8 mouse cellular contexts compared by ENCODE assay signal in genomic region chr7:6696241-6697045, GRCm38 (mm10). TPM values are rescaled to one million over a fixed set of nuclear protein-coding genes. Genes with fewer than 3 reads are reported as not detected.
DNase-seq lines count a peak whose midpoint lies in the region; ATAC-seq and TF ChIP-seq lines count a peak whose summit lies in the region.

Zim1 (minus strand) TSS chr7:6696450.

- DNase-seq in 3134 (ENCODE audit: extremely low read depth, insufficient read length, low spot score), result peak; percentile 7
- peak; percentile 73 for DNase-seq in cerebellum, adult 11 months
- DNase-seq in heart, postnatal 10 days, result peak; percentile 89 to 91
- DNase-seq in kidney, postnatal 4 days, result peak; percentile 92 to 94
- DNase-seq in liver, embryonic 14.5 days (ENCODE audit: low read depth in 3 of 3, low spot score in 3 of 3), result peak; percentile 20 to 28 (median 24)
- DNase-seq in ovary, adult 18-20 months (ENCODE audit: low spot score), result peak; percentile 80
- DNase-seq in yolk sac, embryonic 10.5 days (ENCODE audit: low spot score), result peak; percentile 87

- peak; percentile 100 for ATAC-seq in forebrain, embryonic 15.5 days (replicated peaks)
- peak; percentile 84 for ATAC-seq in liver, embryonic 14.5 days (ENCODE audit: insufficient read depth)

- intact Hi-C loops in heart, postnatal 10 days (cut with DNase I), result loop anchor here (10.0 kb wide), 1 partner anchor 332 kb away; the partner anchor contains the start of gene Zfp78

- H3K27ac ChIP-seq in forebrain, embryonic 15.5 days (replicated peaks), result no peak within 1 kb of the TSS
- no peak within 1 kb of the TSS for H3K27ac ChIP-seq in liver, embryonic 14.5 days

- H3K36me3 ChIP-seq in forebrain, embryonic 15.5 days, result no peaks in the 10 kb centered on the region
- H3K36me3 ChIP-seq in liver, embryonic 14.5 days (replicated peaks; ENCODE audit: control insufficient read depth, insufficient read depth, low read depth), result no peaks in the 10 kb centered on the region

- no peaks in the 10 kb centered on the region for H3K9me3 ChIP-seq in forebrain, embryonic 15.5 days
- no peaks in the 10 kb centered on the region for H3K9me3 ChIP-seq in liver, embryonic 14.5 days (ENCODE audit: control insufficient read depth, low read length)

- WGBS in forebrain, embryonic 15.5 days, result 10% methylated on average over 32 of the region's 32 CpGs
- WGBS in liver, embryonic 14.5 days (ENCODE audit: insufficient replicate concordance), result 8% methylated on average over 32 of the region's 32 CpGs

- no peak for TF ChIP-seq EP300 in liver, embryonic 14.5 days (IDR thresholded peaks at IDR 0.05; ENCODE audit: low read depth)

- TF ChIP-seq CTCF in liver, embryonic 14.5 days (IDR thresholded peaks at IDR 0.05; ENCODE audit: low read depth), result no peak

- no peaks in the 10 kb centered on the region for H3K27me3 ChIP-seq in forebrain, embryonic 15.5 days
- no peaks in the 10 kb centered on the region for H3K27me3 ChIP-seq in liver, embryonic 14.5 days (ENCODE audit: control insufficient read depth, insufficient read depth, low read length)

- H3K9ac ChIP-seq in forebrain, embryonic 15.5 days (replicated peaks), result peak within 1 kb of the TSS; percentile 43; the same call in 1 of the 2 replicates
- H3K9ac ChIP-seq in liver, embryonic 14.5 days (replicated peaks), result no peak within 1 kb of the TSS

- H3K4me3 ChIP-seq in forebrain, embryonic 15.5 days, result peak within 1 kb of the TSS; percentile 52
- H3K4me3 ChIP-seq in liver, embryonic 14.5 days (ENCODE audit: insufficient read depth in 1 of 2, low read depth in 2 of 2, low read length in 2 of 2), result peak within 1 kb of the TSS; percentile 29 to 58

- peak within 1 kb of the TSS; percentile 89 for H3K4me2 ChIP-seq in forebrain, embryonic 15.5 days (replicated peaks)
- peak within 1 kb of the TSS; percentile 38 for H3K4me2 ChIP-seq in liver, embryonic 14.5 days (ENCODE audit: low read depth)

- H3K4me1 ChIP-seq in forebrain, embryonic 15.5 days, result peaks cover 5% of the 10 kb centered on the region
- no peaks in the 10 kb centered on the region for H3K4me1 ChIP-seq in liver, embryonic 14.5 days (replicated peaks; ENCODE audit: control insufficient read depth in 2 of 2, insufficient read depth in 2 of 2, low read length in 1 of 2)

RNA-seq across cellular contexts. Expression of gene Zim1, which starts in this region (rescaled TPM):
- polyA plus RNA-seq in forebrain, embryonic 15.5 days (2015; fragmentation: Nextera tagmentation; extraction: Ambion mirVana), result 3.2 and 3.7 TPM in 2 replicates
- total RNA-seq in heart, postnatal 10 days (2021), result 1 to 10 TPM; 7.8 to 9.6 TPM
- 3.6 and 4.3 TPM in 2 replicates for polyA plus RNA-seq in liver, embryonic 14.5 days (2012; rRNA removed)
- polyA plus RNA-seq in liver, embryonic 14.5 days (2014; fragmentation: Nextera tagmentation; extraction: Ambion mirVana), result 0.72 and 1.1 TPM in 2 replicates

Comparison
In these comparisons a context has a peak if more than half of its experiments do, and no peak if none do; other contexts are left out.
1. DNase-seq: peak in every context shown above with its lines; median percentile 93 in kidney, postnatal 4 days; 90 in heart, postnatal 10 days; 87 in yolk sac, embryonic 10.5 days; 80 in ovary, adult 18-20 months; 73 in cerebellum, adult 11 months; 24 in liver, embryonic 14.5 days; 7 in 3134.